Mouse (Mus musculus) hindbrain, embryonic 14.5 days (tissue): Measurements from ENCODE around the gene Zfp831. TPM values are rescaled to one million over a fixed set of nuclear protein-coding genes. Genes with fewer than 3 reads are reported as not detected.

Experiments
- ATAC-seq: fragments of 200-750 bp; cut with Nextera tagmentation; 2 replicates; pipeline ENCODE4 v1.8.0; 2017; ENCODE audit warnings: moderate number of reproducible peaks, mild to moderate bottlenecking, moderate TSS enrichment, moderate library complexity; ENCODE audit not compliant: low FRiP score
- DNase-seq: peaks from one replicate; pipeline ENCODE4 v3.0.0-alpha.2; 2015; ENCODE audit warnings: low spot score
- H3K27ac ChIP-seq: fragments of 300-500 bp; sonication (generic); 2 replicates; pipeline ENCODE4 v1.5.1; 2014; ENCODE audit warnings: mild to moderate bottlenecking, moderate library complexity
- H3K27me3 ChIP-seq: fragments of 300-500 bp; sonication (generic); 2 replicates; pipeline ENCODE4 v1.6.1; 2014; ENCODE audit warnings: mild to moderate bottlenecking, low read length, mixed read lengths; ENCODE audit not compliant: control insufficient read depth, insufficient read depth
- H3K36me3 ChIP-seq: fragments of 300-500 bp; sonication (generic); replicated peaks from 2 replicates; pipeline ENCODE4 v1.6.1; 2014; ENCODE audit not compliant: control insufficient read depth, insufficient read depth
- H3K4me1 ChIP-seq: fragments of 300-500 bp; sonication (generic); replicated peaks from 2 replicates; pipeline ENCODE4 v1.6.1; 2014; ENCODE audit warnings: antibody characterized with exemption, low read length, mixed read lengths; ENCODE audit not compliant: control insufficient read depth, insufficient read depth
- H3K4me2 ChIP-seq: fragments of 300-500 bp; sonication (generic); replicated peaks from 2 replicates; pipeline ENCODE4 v1.6.1; 2014; ENCODE audit warnings: mild to moderate bottlenecking, moderate library complexity
- H3K4me3 ChIP-seq: fragments of 300-500 bp; sonication (generic); replicated peaks from 2 replicates; pipeline ENCODE4 v1.5.1; 2014; ENCODE audit warnings: mild to moderate bottlenecking, low read length
- H3K9ac ChIP-seq: fragments of 300-500 bp; sonication (generic); 2 replicates; pipeline ENCODE4 v1.6.1; 2014
- H3K9me3 ChIP-seq: fragments of 300-500 bp; sonication (generic); 2 replicates; pipeline ENCODE4 v1.6.1; 2016; ENCODE audit warnings: low read length; ENCODE audit not compliant: control insufficient read depth
- WGBS: fragments of 180-500 bp; shearing (Covaris S2); extraction: QIAGEN DNeasy Blood & Tissue Kit; methylation state at CpG from one replicate; pipeline ENCODE4 v1.1.7; 2014; 5-methylcytosine and 5-hydroxymethylcytosine counted together
- polyA plus RNA-seq: library from polyadenylated mRNA; unstranded; fragments of >200 nt; fragmentation: Nextera tagmentation; extraction: Ambion mirVana; gene quantifications from 2 replicates; pipeline ENCODE4 v1.2.1, GENCODE M21; 2014

The Zfp831 gene
- polyA plus RNA-seq, 1 experiment from 2014 or later, result not detected

DNA sequence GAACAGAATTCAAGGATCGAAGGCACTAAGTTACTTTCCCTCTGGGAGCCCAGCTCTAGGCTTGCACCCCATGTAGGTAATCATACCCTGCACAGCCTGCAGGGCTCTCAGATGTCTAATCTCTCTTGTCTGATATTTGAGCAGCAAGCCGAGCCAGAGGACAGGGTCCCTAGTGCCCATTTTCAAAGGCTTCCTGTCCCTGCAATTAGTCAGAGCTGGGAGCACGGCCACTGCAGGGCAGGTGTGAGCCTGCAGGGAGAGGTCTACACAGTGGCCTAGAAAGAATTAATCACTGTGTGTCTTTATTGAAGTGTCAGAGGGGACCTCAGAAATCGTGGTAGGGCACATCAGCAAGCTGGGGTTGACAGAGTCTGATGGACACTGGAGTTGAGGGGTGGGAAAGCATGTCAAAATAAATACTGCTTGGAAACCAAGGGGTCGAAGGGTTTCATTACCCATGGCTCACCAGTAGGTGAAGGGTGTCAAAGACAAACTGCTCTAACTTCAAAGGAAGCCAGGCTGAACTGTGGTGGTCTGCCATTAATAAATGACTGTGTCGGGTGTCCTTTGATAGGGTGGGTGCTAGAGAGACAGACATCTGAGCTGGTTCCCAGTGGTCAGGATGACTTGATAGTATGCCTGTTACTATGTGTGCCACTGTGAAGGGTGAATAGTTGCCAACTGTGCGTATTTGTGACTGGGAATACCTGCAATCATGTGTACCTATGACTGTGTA lies 18.3 kb downstream of the Zfp831 start:
- ATAC-seq (no peak), DNase-seq (no peak)
- Histone ChIP-seq H3K27me3 (no peaks in the 10 kb centered on the region), H3K4me1 (no peaks in the 10 kb centered on the region), H3K4me2 (no peak overlapping the region), H3K9ac (no peak overlapping the region), H3K9me3 (no peaks in the 10 kb centered on the region), H3K4me3 (no peak overlapping the region), H3K36me3 (no peaks in the 10 kb centered on the region), H3K27ac (no peak overlapping the region)
- 43% methylated on average over 7 of the region's 7 CpGs for WGBS

DNA sequence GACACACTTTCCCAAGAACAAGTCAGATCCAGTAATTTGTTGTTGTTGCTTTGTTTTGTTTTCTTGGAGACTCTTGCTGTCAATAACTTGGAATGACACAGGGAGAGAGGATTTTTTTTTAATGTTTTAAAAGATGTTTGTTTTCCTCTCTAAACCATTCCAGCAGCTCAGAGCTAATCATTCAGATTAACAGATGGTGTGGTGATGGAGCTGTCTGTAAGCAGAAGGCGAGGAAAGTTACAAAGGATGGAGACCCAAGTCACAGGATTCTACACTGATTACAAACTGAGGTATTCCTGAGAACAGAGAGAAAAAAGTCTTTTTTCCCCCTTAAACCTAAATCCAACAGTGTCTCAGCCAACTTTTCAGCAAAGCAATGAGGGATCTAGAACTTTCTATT lies 19.3 kb downstream of the Zfp831 start:
- H3K27ac ChIP-seq, result no peak overlapping the region
- H3K27me3 ChIP-seq, result no peaks in the 10 kb centered on the region
- 97% methylated on average over 1 of the region's 1 CpGs for WGBS
- H3K4me3 ChIP-seq, result no peak overlapping the region
- H3K4me1 ChIP-seq, result no peaks in the 10 kb centered on the region
- no peaks in the 10 kb centered on the region for H3K9me3 ChIP-seq
- no peak for ATAC-seq
- no peaks in the 10 kb centered on the region for H3K36me3 ChIP-seq
- no peak for DNase-seq
- H3K9ac ChIP-seq, result no peak overlapping the region
- H3K4me2 ChIP-seq, result no peak overlapping the region

DNA sequence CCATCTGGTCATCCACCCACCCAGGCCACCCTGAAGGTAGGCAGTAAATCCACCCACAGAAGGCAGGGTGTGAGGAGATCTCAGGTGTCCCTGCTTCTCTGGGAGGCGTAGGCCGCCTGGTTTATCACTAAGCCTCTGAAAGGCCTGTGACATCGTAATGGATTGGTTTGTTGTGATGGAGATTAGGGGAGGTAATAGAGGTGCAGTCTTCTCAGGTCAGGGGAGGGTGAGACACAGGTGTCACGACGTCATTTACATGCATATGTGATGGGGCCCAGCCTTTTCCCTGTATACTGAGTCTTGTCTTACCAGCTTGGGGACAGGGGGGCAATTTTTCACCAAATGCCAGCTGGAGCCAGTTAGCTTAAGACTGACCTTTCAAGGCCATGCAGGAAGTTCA lies 22.1 kb downstream of the Zfp831 start:
- Histone ChIP-seq H3K36me3 (no peaks in the 10 kb centered on the region), H3K4me2 (no peak overlapping the region), H3K27me3 (no peaks in the 10 kb centered on the region), H3K4me1 (no peaks in the 10 kb centered on the region), H3K4me3 (no peak overlapping the region), H3K27ac (no peak overlapping the region), H3K9me3 (no peaks in the 10 kb centered on the region), H3K9ac (no peak overlapping the region)
- 43% methylated on average over 5 of the region's 5 CpGs for whole genome bisulfite sequencing
- no peak for ATAC-seq
- no peak for DNase-seq

DNA sequence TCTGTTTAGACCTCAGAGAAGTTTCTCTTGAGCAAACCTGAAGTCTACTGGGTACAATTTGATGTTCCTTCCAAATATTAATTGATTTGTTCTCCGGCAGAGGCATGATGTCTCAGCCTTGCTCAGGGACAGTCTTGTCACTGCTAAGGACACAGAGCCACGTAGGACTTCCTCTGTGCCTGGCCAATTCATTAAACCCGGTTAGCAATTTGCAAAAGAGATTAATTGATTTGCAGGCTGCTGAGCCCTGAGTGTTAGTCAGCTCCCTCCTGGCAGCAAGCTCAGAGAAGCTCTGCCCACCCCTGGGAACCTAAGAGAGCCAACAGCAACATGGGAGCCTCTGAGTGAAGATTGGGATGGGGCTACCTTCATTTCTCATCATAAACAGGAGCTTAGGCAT lies 25.5 kb downstream of the Zfp831 start:
- WGBS, result 41% methylated on average over 3 of the region's 3 CpGs
- no peak overlapping the region for H3K27ac ChIP-seq
- no peak for ATAC-seq
- H3K4me1 ChIP-seq, result peaks cover 9% of the 10 kb centered on the region
- no peaks in the 10 kb centered on the region for H3K36me3 ChIP-seq
- H3K9ac ChIP-seq, result no peak overlapping the region
- peaks cover 12% of the 10 kb centered on the region; the same call in 1 of the 2 replicates for H3K27me3 ChIP-seq
- no peak for DNase-seq
- no peak overlapping the region for H3K4me2 ChIP-seq
- H3K4me3 ChIP-seq, result no peak overlapping the region
- no peaks in the 10 kb centered on the region for H3K9me3 ChIP-seq

DNA sequence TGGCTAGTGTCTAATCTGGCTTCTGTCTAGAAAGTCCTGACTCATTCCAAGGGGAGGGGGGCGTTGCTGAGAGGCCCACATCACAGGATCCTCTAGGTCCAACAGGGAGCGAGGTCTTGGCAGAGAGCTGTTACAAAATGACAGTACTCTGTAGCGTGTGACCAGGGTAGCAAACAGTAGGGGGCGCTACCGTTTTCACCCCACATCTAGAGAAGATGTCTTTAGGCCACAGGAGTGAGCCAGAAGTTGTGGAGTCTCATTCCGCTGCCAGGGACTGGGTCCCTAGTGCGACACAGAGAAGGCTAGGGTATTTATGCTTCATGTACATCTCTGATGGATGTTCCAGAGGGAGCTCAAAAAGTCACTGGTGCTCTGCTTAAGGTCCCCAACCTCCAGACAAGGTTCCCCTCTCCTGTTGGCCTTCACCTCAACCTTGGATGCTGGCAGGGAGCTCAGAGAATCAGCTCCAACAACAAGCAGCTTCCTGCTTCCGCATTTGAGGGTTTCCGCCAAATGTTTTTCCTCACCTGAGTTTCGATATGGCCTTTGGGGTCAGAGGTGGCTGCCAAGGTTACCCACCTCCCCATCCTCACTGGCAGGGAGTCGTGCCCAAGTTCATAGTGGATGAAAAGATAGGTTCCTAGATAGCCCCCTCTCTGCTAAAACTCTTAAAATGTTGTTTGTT lies 29.3 kb downstream of the Zfp831 start:
- Histone ChIP-seq H3K27ac (no peak overlapping the region), H3K36me3 (no peaks in the 10 kb centered on the region), H3K4me1 (peaks cover 9% of the 10 kb centered on the region), H3K4me2 (peak overlapping the region; percentile 89), H3K9me3 (no peaks in the 10 kb centered on the region), H3K9ac (no peak overlapping the region), H3K27me3 (peaks cover 12% of the 10 kb centered on the region; the same call in 1 of the 2 replicates), H3K4me3 (no peak overlapping the region)
- ATAC-seq (no peak), DNase-seq (no peak)
- 39% methylated on average over 11 of the region's 11 CpGs for WGBS

DNA sequence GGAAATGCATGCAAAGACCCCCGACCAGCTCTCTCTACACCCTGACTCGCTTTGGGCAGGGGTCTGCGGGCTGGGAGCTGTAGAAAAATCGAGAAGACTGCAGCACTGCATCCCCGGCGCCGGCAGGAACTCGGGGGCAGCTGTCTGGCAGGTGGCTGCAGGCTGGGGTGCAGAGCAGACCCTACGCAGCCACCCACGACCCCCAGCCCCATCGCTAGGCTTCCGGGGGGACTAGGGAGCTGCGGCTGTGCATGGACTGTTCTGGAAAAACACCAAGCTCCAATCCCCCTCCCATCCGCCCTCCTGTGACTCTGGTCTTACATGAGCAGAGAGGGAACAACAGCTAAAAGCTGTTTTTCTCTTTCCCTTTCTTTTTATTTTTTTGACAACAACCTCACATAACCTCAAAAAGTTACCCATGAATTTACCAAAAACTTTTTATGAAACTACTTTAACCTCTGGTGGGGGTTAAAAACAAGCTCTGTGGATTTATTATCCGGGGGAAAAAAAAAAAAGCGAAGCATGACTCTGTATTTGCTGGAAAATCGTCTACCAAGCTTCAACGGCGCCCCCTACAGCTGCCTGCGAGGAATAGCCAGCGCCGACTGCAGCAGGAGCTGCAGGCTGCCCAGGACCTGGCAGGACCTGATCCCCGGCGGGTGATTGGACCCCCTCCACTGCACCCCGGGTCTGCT lies 30.4 kb downstream of the Zfp831 start:
- Histone ChIP-seq H3K36me3 (no peaks in the 10 kb centered on the region), H3K9ac (peak overlapping the region; percentile 57), H3K4me3 (peak overlapping the region; percentile 38), H3K9me3 (no peaks in the 10 kb centered on the region), H3K4me2 (peak overlapping the region; percentile 89), H3K27ac (peak overlapping the region; percentile 62; the same call in 1 of the 2 replicates), H3K27me3 (peaks cover 12% of the 10 kb centered on the region; the same call in 1 of the 2 replicates), H3K4me1 (peaks cover 9% of the 10 kb centered on the region)
- DNase-seq, result peak; percentile 93
- peak; percentile 86 for ATAC-seq
- WGBS, result under 1% methylated on average over 25 of the region's 25 CpGs

DNA sequence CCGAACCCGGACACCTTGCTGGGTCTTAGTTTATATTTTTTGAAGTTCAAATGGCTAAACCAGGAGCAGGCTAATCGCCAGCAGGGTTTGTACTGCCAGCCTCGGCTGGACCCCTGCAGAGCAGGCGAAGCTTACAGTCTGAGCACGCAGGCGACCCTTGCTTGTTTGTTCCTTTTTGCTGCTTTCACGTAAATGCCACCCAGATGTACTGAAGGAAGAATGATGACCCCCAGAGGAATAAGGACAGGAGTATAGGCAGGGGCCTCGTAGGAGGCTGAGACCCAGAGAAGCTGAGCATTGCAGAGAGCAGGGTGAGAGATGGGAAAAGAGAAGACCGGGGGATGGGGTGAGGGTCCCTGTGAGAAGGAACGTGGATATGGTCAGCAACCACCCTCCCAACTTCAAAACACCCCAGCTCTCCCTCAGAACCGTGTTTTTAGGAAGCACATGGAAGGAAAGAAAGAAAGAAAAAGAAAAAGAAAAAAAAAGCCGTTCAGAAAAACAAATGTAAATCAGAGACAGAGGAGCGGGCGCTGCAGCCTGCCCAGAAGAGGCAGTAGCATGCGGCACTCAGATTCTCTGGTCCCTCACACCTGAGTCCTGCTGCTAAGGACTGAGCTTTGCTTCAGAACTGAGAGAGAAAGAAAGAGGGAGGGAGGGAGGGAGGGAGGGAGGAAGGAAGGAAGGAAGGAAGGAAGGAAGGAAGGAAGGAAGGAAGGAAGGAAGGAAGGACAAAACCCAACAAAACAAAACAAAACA lies 31.1 kb downstream of the Zfp831 start:
- WGBS, result 1% methylated on average over 16 of the region's 16 CpGs
- no peaks in the 10 kb centered on the region for H3K36me3 ChIP-seq
- peaks cover 12% of the 10 kb centered on the region; the same call in 1 of the 2 replicates for H3K27me3 ChIP-seq
- peaks cover 9% of the 10 kb centered on the region for H3K4me1 ChIP-seq
- peak overlapping the region; percentile 57 for H3K9ac ChIP-seq
- no peaks in the 10 kb centered on the region for H3K9me3 ChIP-seq
- DNase-seq (no peak), ATAC-seq (peak; percentile 70)
- peak overlapping the region; percentile 89 for H3K4me2 ChIP-seq
- peak overlapping the region; percentile 38 for H3K4me3 ChIP-seq
- H3K27ac ChIP-seq, result peak overlapping the region; percentile 62; the same call in 1 of the 2 replicates

DNA sequence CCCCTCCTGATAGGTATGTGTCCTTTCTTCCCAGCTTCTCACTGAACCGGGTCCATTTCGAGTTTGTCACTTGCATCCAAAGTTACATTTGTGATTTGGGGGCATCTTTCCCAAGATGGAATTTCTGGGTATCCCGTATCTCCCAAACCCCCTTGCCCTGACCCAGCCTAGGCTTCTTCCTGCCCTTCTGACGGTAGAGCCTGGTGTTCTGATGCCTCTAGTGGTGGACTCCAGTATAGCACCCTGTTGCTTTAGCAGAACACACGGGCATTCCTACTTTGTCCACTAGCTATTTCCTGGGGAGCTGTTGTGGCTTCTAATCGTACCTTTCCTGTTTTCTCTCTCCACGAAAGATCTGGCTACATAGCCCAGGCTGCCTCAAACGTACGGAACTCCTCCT lies 32.3 kb downstream of the Zfp831 start:
- H3K27ac ChIP-seq, result no peak overlapping the region
- WGBS, result 14% methylated on average over 9 of the region's 9 CpGs
- H3K4me1 ChIP-seq, result peaks cover 9% of the 10 kb centered on the region
- H3K4me2 ChIP-seq, result no peak overlapping the region
- H3K27me3 ChIP-seq, result peaks cover 12% of the 10 kb centered on the region; the same call in 1 of the 2 replicates
- H3K4me3 ChIP-seq, result no peak overlapping the region
- H3K9ac ChIP-seq, result no peak overlapping the region
- no peaks in the 10 kb centered on the region for H3K9me3 ChIP-seq
- DNase-seq, result peak; percentile 79
- H3K36me3 ChIP-seq, result no peaks in the 10 kb centered on the region
- ATAC-seq, result no peak
